Mouse (Mus musculus): ENCODE measurements around the gene Fat3.

GRCm38 (mm10) chr9:16532884-16533283 lies 31.8 kb upstream of the Fat3 start:
- TF ChIP-seq CTCF (IDR thresholded peaks at IDR 0.05; ENCODE audit: borderline replicate concordance, control insufficient read depth, extremely low read depth, insufficient read depth, low read length, poor library complexity) (no peak), POLR2A (IDR thresholded peaks at IDR 0.05; ENCODE audit: control insufficient read depth, extremely low read depth, insufficient read depth, low read length, poor library complexity) (no peak)

Measured in thymus, adult 2 months (tissue).